Mouse (Mus musculus) midbrain, embryonic 10.5 days (tissue): ENCODE results near the gene Mrtfa. TPM values are rescaled to one million over a fixed set of nuclear protein-coding genes. Genes with fewer than 3 reads are reported as not detected.
A peak's percentile ranks its signal among the peaks of the same experiment; 100 is the strongest.
"Not testable (repeated sequence)": the region's sequence is repeated elsewhere in the genome, so short reads cannot be mapped to it uniquely, and the experiment has no call there.

Source experiments
- DNase-seq: peaks from one replicate; pipeline ENCODE4 v3.0.0-alpha.2; 2017; ENCODE audit warnings: low spot score
- H3K27ac ChIP-seq: fragments of 300-500 bp; sonication (generic); replicated peaks from 2 replicates; pipeline ENCODE4 v1.5.1; 2016; ENCODE audit warnings: mild to moderate bottlenecking
- H3K27me3 ChIP-seq: fragments of 300-500 bp; sonication (generic); 2 replicates; pipeline ENCODE4 v1.6.1; 2016; ENCODE audit warnings: low read depth, mild to moderate bottlenecking; ENCODE audit not compliant: poor library complexity, severe bottlenecking
- H3K36me3 ChIP-seq: fragments of 300-500 bp; sonication (generic); 2 replicates; pipeline ENCODE4 v1.6.1; 2016; ENCODE audit warnings: mild to moderate bottlenecking, moderate library complexity
- H3K4me1 ChIP-seq: fragments of 300-500 bp; sonication (generic); 2 replicates; pipeline ENCODE4 v1.6.1; 2016
- H3K4me3 ChIP-seq: fragments of 300-500 bp; sonication (generic); 2 replicates; pipeline ENCODE4 v1.5.1; 2016; ENCODE audit warnings: mild to moderate bottlenecking, moderate library complexity
- H3K9me3 ChIP-seq: fragments of 300-500 bp; sonication (generic); replicated peaks from 2 replicates; pipeline ENCODE4 v1.6.1; 2016; ENCODE audit warnings: mild to moderate bottlenecking
- WGBS: fragments of 180-500 bp; shearing (Covaris S2); methylation state at CpG from one replicate; pipeline ENCODE4 v1.1.7; 2016; 5-methylcytosine and 5-hydroxymethylcytosine counted together
- polyA plus RNA-seq: library from polyadenylated mRNA; unstranded; fragments of >200 nt; fragmentation: Nextera tagmentation; extraction: Ambion mirVana; gene quantifications from 2 replicates; pipeline ENCODE4 v1.2.1, GENCODE M21; 2016

The Mrtfa gene
- polyA plus RNA-seq, 1 experiment from 2014 or later: 20.5 TPM

DNA sequence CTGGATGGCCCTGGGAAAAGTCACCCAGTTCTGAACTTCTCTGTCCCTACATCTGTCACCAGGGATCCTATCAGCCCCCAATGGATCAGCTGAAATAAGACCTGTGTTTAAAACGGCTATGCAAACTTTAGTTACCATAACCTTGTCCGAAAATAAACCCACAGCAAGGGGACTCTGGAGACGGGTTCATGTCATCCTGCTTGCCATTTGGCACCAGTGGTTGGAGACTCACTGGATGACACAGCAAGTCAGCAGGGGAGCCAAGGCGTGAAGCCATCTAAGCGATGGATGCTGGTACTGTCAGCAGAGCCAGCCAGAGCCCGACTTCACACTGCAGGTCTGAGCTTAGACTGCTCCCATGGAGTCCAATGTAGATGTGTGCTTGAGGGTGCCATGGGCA is 30.9 kb upstream of the Mrtfa start:
- H3K36me3 ChIP-seq: no peaks in the 10 kb centered on the region
- H3K4me1 ChIP-seq: peaks cover 2% of the 10 kb centered on the region; the same call in 1 of the 2 replicates
- WGBS: 77% methylated on average over 6 of the region's 6 CpGs
- no peak overlapping the region for H3K4me3 ChIP-seq
- no peaks in the 10 kb centered on the region for H3K9me3 ChIP-seq
- H3K27me3 ChIP-seq: no peaks in the 10 kb centered on the region
- H3K27ac ChIP-seq: no peak overlapping the region
- no peak for DNase-seq

DNA sequence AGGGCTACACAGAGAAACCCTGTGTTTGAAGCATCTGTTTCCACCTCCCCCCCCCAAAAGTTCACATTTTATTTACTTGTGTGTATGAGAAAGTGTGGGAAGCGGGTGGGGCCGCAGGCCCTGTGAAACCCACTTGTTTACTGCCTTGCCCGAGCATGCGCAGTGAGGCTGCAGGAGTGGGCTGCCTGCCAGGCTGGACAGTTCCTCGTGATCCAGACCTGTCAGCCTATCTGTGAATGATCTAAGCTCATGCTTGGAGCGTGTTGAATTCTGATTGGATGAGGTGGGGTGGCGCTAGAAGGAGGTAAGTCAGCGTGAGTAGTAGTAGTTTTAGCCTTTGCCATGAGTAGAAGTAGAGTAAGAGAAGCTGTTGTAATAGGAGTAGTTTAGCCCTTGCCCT is 29.5 kb upstream of the Mrtfa start:
- H3K4me3 ChIP-seq, H3K27ac ChIP-seq, H3K36me3 ChIP-seq, H3K9me3 ChIP-seq, H3K4me1 ChIP-seq, DNase-seq, H3K27me3 ChIP-seq: not testable (repeated sequence)
- 76% methylated on average over 8 of the region's 8 CpGs for WGBS

DNA sequence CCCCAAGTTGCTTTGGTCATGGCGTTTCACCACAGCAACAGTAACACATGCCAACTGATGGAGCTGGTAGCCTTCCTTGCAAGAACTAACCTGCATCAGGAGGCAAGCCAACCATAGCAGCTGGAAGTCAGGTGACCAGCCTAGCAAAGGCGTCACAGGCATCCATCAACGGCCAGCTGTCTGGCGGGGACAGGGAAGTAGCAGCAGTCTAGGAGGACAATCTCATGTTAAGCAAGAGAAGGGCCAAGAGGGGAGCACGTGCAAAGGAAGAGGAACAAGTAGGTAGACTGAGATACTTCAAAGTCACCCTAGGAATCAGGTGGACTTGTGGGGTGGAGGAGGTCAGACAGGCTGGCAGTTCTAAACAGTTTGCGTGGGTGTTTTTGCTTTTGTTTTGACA is 28.5 kb upstream of the Mrtfa start:
- Histone ChIP-seq H3K36me3 (no peaks in the 10 kb centered on the region), H3K27me3 (no peaks in the 10 kb centered on the region), H3K9me3 (peaks cover 5% of the 10 kb centered on the region; the same call in 1 of the 2 replicates), H3K4me1 (no peaks in the 10 kb centered on the region), H3K27ac (no peak overlapping the region), H3K4me3 (no peak overlapping the region)
- WGBS: 80% methylated on average over 6 of the region's 6 CpGs
- no peak for DNase-seq

DNA sequence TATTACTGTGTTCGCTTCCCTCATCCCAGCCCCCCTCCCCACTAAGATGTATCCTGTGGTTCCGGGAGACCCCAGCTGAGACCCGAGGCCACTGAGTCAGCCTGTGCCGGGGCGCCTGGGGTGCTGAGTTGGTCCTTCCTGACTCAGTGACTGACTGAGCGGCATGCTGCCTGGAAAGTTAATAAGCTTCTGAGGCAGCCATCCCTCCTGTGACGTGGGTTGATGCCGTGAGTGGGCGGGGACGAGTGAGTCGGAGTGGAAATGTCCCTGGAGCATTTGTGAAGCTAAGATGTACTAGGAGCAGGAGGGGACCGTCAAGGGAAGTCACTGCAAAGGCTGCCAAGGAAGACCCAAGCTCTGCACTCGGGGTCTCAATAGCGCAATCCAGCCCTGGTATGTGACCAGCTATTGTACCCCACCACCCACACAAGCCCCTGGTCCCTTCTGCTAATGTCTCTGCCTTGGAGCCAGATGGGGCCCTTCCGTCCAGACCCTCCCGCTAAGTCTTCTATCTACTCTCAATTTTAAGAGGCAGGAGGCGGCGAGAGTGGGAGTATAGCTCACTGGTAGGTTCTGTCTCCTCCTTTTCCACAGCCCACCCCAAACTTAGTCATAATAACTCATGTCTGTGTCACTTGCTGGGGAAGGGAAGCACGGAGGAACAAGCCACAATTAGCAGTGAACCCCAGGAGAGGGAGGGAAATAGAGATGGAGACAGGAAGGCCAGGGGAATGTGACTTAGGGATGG is 26.5 kb upstream of the Mrtfa start:
- Histone ChIP-seq H3K36me3 (no peaks in the 10 kb centered on the region), H3K4me3 (no peak overlapping the region), H3K27ac (no peak overlapping the region), H3K9me3 (peaks cover 5% of the 10 kb centered on the region; the same call in 1 of the 2 replicates), H3K4me1 (no peaks in the 10 kb centered on the region), H3K27me3 (no peaks in the 10 kb centered on the region)
- WGBS: 91% methylated on average over 19 of the region's 19 CpGs
- DNase-seq: no peak

DNA sequence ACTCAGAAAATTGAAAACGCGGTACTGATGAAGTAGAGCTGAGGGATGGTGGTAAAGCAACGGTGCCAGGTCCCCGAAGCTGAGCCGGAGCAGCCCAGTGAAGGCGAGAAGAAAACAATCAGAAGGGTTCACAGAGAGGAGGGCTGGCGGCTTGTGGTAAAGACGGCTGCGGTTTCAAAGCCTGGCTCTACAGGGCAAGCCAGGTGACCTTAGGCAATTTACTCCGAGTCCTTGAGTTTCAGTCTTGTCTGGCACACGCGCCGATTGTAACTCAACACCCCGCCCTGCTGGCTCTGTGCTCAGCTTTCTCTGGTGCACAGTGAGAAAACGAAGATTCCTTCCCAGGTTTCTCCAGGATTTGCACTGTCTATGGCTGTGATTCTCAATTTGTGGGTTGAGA is 22.4 kb upstream of the Mrtfa start:
- Histone ChIP-seq H3K4me1 (no peaks in the 10 kb centered on the region), H3K9me3 (peaks cover 5% of the 10 kb centered on the region; the same call in 1 of the 2 replicates), H3K27me3 (no peaks in the 10 kb centered on the region), H3K36me3 (no peaks in the 10 kb centered on the region), H3K27ac (no peak overlapping the region), H3K4me3 (no peak overlapping the region)
- no peak for DNase-seq
- 79% methylated on average over 15 of the region's 15 CpGs for WGBS

DNA sequence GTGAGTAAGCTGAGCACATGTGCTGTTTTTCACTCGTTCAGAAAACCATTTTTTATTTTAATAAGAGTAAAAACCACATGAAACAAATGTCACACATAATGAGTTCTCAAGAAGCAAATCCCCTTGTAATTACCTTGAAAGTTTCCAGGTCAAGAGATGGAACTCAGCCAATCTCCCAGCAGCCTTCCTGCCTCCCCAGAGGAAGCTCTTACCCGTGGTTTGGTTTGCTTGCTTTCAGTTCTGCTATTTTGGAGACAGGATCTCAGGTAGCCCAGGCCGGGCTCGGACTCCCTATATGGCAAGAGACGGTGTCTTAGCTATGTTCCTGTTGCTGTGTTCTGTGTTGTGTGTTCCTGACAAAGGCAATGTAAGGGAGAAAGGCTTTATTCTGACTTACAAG is 19.9 kb upstream of the Mrtfa start:
- Histone ChIP-seq H3K4me1 (no peaks in the 10 kb centered on the region), H3K27ac (no peak overlapping the region), H3K36me3 (no peaks in the 10 kb centered on the region), H3K4me3 (no peak overlapping the region), H3K27me3 (no peaks in the 10 kb centered on the region), H3K9me3 (no peaks in the 10 kb centered on the region; the same call in 1 of the 2 replicates)
- no peak for DNase-seq
- WGBS: 85% methylated on average over 5 of the region's 5 CpGs

DNA sequence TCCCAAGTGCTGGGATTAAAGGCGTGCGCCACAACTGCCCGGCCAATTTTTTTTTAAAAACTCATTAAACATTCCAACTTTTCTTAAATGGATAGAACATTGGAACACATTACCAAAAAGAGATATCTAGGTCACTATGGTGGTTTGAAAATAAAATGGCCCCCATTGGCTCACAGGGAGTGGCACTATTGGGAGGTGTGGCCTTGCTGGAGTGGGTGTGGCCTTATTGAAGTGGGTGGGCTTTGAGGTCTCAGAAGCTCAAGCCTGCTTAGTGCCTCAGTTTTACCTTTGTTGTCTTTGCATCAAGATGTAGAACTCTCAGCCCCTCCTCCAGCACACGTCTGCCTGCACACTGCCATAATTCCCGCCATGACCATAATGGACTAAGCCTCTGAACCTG is 11.9 kb upstream of the Mrtfa start:
- Histone ChIP-seq H3K4me1 (no peaks in the 10 kb centered on the region), H3K27me3 (no peaks in the 10 kb centered on the region), H3K9me3 (no peaks in the 10 kb centered on the region; the same call in 1 of the 2 replicates), H3K36me3 (no peaks in the 10 kb centered on the region), H3K27ac (no peak overlapping the region), H3K4me3 (no peak overlapping the region)
- 89% methylated on average over 5 of the region's 5 CpGs for WGBS
- DNase-seq: no peak

DNA sequence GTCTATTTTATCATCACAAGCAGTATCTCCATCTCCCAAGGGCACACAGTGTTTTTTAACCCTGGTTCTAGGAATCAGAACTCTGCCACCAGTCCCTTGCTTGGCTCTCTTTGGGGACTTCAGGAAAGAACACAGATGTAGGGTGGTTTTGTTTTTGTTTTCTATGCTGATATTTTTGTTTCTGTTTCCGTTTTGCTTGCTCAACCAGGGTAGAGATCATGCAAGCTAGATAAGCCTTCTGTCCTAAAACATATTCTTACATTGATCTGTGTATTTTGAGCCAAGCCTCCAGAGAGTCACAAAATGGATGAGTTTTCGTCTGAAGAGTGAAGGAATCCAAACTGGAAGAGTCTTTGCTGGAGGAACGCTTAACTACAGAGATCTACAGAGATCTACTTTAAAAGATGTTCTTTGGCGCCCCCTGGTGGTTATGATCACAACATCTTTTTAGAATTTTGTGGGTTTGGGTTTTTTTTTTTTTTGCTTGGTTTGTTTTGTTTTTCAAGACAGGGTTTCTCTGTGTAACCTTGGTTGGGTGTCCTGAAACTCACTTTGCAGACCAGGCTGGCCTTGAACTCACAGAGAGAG is 8.9 kb upstream of the Mrtfa start:
- WGBS: 30% methylated on average over 4 of the region's 4 CpGs
- peak; percentile 48 for DNase-seq
- no peak overlapping the region for H3K27ac ChIP-seq
- H3K4me3 ChIP-seq: no peak overlapping the region
- no peaks in the 10 kb centered on the region for H3K36me3 ChIP-seq
- no peaks in the 10 kb centered on the region for H3K4me1 ChIP-seq
- no peaks in the 10 kb centered on the region for H3K27me3 ChIP-seq
- H3K9me3 ChIP-seq: no peaks in the 10 kb centered on the region; the same call in 1 of the 2 replicates

DNA sequence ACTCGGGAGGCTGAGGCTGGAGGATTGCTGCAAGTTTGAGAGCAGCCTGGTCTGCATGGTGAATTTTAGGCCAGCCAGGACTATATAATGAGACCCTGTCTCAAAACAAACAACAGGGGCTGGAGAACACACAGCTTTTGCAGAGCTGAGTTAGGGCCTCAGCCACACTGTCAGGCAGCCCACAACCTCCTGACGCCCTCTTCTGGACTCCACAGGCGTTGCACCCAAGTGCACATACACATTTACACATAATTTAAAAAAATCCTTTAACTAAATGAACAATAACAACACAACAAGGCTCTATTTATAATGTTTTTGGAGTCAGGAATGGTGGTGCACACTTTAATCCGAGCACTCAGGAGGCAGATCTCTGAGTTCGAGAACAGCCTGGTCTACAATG is 7.9 kb upstream of the Mrtfa start:
- no peaks in the 10 kb centered on the region for H3K27me3 ChIP-seq

DNA sequence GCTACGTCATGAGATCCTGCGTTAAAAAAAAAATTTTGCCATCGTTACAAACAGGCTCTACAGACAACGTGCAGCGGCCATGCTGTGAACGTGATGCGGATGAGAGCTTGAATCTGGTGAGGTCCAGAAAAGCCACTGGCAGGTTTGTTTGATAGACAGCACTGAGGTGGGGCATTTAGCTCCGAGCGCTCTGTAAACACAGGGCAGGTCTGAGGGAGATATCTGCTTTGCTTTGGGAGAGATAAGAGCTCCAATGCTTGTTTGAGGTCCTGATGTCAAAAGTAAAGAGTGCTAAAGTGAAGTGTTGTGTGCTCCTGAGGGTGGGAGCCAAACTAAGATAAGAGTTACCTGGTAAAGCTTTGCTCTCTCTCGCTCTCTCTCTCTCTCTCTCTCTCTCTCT is 6.6 kb upstream of the Mrtfa start:
- WGBS: 93% methylated on average over 10 of the region's 10 CpGs
- H3K4me3 ChIP-seq: no peak overlapping the region

More for the DNA sequence above, 7.9 kb upstream of the Mrtfa start:
- no peaks in the 10 kb centered on the region for H3K4me1 ChIP-seq
- H3K36me3 ChIP-seq: no peaks in the 10 kb centered on the region
- 92% methylated on average over 5 of the region's 5 CpGs for WGBS
- no peak overlapping the region for H3K27ac ChIP-seq
- DNase-seq: no peak
- H3K4me3 ChIP-seq: no peak overlapping the region
- H3K9me3 ChIP-seq: no peaks in the 10 kb centered on the region; the same call in 1 of the 2 replicates

DNA sequence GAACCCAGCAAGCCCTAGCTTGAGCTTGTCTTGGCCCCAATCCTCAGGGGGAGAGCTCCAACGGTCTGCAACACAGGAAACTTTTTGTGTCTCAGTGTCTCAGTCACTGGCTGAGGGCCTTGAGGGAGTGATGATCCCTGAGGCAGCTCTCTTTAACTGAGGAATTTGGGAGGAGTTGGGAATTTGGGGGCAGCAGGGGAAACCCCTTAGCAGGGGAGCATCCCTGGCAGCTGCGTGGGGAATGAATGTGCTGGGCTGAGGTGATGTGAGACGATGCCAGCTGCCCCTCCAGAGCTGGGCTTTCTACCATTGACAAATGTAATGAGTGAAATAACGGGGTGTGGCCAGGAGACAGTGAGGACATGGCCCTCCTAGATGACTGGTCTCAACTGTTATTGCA is 4.9 kb upstream of the Mrtfa start:
- no peaks in the 10 kb centered on the region for H3K36me3 ChIP-seq
- DNase-seq: no peak
- no peaks in the 10 kb centered on the region for H3K27me3 ChIP-seq
- peaks cover 12% of the 10 kb centered on the region for H3K4me1 ChIP-seq
- 56% methylated on average over 4 of the region's 4 CpGs for WGBS
- H3K27ac ChIP-seq: no peak overlapping the region
- no peaks in the 10 kb centered on the region; the same call in 1 of the 2 replicates for H3K9me3 ChIP-seq
- H3K4me3 ChIP-seq: no peak overlapping the region

More for the DNA sequence above, 6.6 kb upstream of the Mrtfa start:
- Histone ChIP-seq H3K4me1 (0 out of 2 replicates have a peak, but pooled peaks cover under 1% of the 10 kb centered on the region), H3K9me3 (no peaks in the 10 kb centered on the region; the same call in 1 of the 2 replicates), H3K27ac (no peak overlapping the region), H3K36me3 (no peaks in the 10 kb centered on the region), H3K27me3 (no peaks in the 10 kb centered on the region)
- no peak for DNase-seq

DNA sequence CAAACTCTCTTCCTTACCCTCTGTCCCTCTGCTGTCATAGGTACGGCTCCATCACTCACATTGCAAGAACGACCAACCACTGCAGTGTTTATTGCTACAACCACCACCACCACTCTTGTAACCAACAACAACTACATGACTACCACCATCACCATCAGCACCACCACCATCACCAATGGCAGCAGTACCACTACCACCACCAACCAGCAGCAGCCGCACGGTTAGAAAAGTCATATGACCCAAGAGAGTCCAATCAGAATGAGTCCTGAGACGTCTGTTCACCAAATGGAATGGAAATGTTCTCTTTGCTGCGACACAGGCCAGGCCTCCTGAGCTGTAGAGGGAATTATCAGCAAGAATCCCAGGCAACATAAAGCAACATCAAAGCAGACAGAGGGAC is 4.2 kb upstream of the Mrtfa start:
- no peaks in the 10 kb centered on the region for H3K27me3 ChIP-seq
- no peak for DNase-seq
- no peaks in the 10 kb centered on the region for H3K36me3 ChIP-seq
- no peaks in the 10 kb centered on the region; the same call in 1 of the 2 replicates for H3K9me3 ChIP-seq
- H3K4me1 ChIP-seq: peaks cover 14% of the 10 kb centered on the region
- WGBS: 90% methylated on average over 6 of the region's 6 CpGs
- no peak overlapping the region for H3K4me3 ChIP-seq
- no peak overlapping the region for H3K27ac ChIP-seq

DNA sequence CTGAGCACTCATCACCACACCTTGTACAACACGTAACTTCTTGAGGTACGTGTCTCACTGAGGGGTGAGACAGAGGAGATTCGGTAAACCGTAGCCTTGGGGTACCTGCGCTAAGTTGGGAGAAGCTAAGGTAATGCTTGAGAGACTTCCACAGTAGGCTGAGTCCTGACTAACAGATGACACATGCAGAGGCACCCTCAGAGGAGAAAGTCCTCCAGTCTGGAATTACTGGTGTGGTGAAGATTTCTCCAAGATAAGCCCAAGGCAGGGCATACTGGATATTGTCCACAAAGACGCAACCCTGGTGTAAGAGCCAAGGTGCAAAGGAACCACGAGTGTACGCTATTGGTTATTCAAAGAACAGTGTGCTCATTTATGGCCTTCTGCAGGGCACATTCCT is 2.3 kb upstream of the Mrtfa start:
- peaks cover 29% of the 10 kb centered on the region for H3K4me1 ChIP-seq
- no peak for DNase-seq
- WGBS: 94% methylated on average over 8 of the region's 8 CpGs

More for the DNA sequence above, 2.3 kb upstream of the Mrtfa start:
- H3K27ac ChIP-seq: no peak overlapping the region
- no peaks in the 10 kb centered on the region for H3K9me3 ChIP-seq
- H3K4me3 ChIP-seq: no peak overlapping the region
- no peaks in the 10 kb centered on the region for H3K27me3 ChIP-seq
- peaks cover 8% of the 10 kb centered on the region for H3K36me3 ChIP-seq
